Mouse (Mus musculus): ENCODE measurements around the gene Iqcd. TPM values are rescaled to one million over a fixed set of nuclear protein-coding genes. Genes with fewer than 3 reads are reported as not detected.

Gene Iqcd
- total RNA-seq, 2 experiments from 2014 or later = 0.36 to 0.40 TPM

DNA sequence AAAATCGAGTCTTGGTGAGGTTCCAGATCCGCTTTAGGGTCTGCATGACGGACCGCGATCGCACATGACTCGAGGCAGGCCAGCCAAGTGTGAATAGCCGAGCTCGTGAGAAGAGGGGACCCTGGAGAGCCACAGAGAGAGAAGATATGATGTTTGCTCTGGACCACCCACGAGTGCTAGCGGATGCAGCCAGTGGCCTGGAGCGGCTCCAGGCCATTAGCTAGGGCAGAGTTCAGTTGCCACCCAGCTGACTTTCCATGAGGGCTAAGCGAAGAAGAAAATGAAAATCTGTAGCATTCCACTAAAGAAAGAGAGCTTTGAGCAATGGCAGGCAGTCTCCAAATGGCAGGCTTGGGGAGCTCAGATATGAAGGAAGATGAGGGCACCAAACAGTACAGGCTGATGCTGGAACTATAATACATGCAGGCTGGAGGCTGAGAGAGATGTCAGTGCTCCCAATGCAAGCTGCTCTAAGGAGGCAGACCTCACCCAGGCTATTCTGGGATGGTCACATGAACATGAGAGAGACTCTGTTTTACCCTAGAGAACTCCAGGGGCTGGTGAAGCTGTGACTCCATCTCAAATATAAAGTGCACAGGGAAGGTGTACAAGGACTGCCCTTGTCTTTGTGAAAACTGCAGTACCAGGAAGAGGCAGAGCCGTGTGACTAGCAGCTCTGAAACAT lies 17.6 kb upstream of the Iqcd start:
- DNase-seq = no peak

DNA sequence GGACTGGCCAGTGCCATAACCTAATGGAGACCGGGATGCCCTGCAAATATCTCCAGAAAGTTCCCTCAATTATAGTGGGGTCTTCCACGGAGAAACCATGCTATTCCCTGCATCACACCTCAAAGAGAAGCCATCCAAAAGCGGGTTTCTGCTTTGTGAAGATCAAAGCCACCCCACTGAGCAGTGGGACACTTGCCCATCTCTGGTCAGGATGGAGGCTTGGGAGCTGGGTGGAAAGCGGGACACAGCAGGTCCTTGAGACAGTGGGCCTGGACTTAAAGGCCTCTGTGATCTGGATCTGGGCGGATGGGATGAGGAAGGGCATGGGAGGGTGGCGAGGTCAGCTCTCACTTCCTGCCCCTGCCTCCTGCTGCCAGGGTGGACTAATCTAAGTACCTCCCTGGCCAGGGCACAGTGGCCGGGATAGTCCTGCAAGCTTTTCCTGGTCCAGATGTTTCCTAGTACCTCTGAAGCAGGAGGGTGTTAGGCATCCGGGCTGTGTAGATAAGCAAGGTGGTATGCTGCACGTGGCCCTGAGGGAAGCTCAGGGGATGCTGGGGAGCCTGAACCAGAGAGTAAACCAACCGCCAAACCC lies 14.2 kb upstream of the Iqcd start:
- no peak for DNase-seq

DNA sequence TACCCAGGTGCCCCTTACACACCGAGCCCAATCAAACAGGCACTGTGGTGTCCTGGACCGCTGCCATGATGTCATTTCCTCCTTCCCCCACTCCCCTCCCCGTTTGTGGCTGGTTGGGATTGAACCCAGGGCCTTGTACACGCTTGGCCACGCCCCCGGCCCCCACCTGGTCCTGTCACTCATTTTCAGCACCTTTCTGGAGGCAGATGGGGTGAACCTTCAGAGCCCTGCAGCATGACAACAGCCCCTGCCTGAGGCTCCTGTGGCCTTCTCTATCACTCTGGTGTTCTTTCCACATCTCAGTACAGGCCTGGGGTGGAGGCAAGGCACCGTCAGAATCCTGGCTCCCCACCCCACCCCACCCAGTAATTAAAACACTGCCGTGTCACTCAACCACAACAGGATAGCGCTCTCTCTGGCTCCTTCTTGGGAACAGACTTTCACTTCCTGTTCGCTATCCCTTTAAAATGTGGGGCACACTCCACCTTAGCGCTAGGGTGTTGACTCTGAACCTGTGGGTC lies 12.0 kb upstream of the Iqcd start:
- no peak for DNase-seq

GRCm38 (mm10) chr5:120577935-120578441 lies 10.8 kb upstream of the Iqcd start:
- DNase-seq = no peak

GRCm38 (mm10) chr5:120578504-120579081 lies 10.2 kb upstream of the Iqcd start:
- DNase-seq = peak; percentile 51 to 77

DNA sequence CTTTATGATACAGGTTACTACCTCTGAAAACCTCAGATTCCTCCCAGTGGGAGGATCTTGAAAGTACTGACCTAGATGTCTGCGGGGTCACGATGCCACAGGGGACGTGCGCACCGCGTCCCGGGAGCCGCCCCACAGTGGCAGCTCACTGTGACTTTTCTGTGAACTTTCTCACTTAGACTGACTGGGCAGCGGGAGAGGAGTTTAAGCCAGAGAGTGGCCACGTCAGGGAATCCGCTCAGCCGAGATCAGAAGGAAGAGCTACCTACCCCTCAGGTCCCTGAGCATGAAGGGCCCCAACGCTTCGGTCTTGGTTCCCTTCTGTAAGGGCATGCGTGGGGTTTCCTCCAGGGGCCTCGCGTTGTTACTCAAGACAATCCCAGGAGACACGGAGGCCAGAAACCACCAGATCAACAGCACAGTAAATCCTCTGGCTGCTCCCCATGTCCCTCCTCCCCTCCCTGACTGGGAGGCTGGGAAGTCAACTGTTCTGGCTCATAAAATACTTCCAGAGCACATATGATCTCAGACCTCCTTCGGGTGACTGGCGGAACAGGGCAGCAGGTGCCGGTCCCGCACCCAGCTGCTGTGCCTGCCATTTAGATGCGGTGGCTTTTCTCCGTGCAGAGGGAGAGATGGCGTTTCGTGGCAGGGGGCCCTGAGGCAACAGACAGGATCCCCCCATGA lies 9.5 kb upstream of the Iqcd start:
- DNase-seq = peak in 1 of 2 experiments; percentile 64

- DNase-seq = no peak
Observed at GRCm38 (mm10) chr5:120579898-120580626, 8.8 kb upstream of the Iqcd start.

- DNase-seq = no peak
Observed at GRCm38 (mm10) chr5:120582002-120582401, 6.8 kb upstream of the Iqcd start.

GRCm38 (mm10) chr5:120583511-120583910 lies 5.3 kb upstream of the Iqcd start:
- DNase-seq = no peak

- DNase-seq = no peak
Observed at GRCm38 (mm10) chr5:120584968-120585367, 3.8 kb upstream of the Iqcd start.

DNA sequence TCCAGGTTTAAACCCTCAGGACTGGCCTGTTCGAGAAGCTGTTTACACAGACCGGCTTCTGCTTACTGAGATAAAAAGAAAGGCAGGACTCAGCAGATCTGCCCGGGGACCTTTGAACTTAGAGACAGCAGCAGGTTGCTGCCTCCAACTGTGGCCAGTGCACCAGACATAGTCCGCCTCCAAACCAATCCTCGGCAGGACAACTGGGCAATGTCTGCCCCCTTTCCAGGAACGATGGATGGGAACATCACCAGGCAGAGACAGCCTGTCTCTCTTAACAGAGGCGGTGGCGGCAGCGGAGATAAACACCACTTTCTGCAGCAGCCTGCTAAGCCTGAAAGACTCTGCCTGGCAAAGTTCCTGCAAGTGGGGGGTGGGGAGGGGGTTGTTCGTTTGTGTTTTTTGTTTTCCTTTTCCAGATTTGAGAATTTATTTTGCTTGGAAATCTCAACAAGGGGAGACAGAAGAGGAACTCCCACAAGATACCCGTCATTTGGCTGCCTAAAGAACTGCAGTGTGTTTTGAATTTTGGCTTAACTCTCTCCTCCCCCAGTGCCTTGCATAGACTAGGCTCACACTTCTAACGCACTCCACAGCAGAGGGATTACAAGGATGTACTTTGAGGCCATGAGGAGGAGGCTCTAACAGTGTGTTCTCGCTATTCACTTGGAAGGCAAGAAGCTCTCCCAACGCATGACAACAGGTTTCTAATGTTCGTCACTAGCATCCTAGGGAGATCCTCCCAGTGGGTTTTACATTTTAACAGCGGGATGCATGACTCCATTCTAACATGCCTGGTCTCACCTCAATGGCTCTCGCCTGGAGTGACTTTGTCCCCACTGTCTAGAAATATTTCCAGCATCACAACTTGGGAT lies 1.8 kb upstream of the Iqcd start:
- peak in 1 of 2 experiments; percentile 53 for DNase-seq

DNA sequence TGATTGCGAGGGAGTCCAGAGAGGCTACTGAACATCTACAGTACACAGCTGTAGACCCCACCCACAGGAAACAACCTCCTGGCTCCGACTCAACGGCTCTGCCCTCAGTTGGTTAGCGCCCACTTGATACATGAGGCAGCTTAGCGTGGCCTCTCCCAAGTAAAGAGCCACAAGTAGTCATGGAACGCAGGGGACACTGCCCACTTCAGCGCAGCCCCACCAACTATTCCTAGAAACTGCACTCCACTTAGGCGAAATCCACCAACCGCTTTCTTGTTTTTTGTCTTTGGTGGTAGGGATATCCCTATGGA lies 1.2 kb upstream of the Iqcd start:
- no peak for DNase-seq

GRCm38 (mm10) chr5:120587940-120588568 lies 762 bp upstream of the Iqcd start:
- peak in 1 of 2 experiments; percentile 41 for DNase-seq

DNA sequence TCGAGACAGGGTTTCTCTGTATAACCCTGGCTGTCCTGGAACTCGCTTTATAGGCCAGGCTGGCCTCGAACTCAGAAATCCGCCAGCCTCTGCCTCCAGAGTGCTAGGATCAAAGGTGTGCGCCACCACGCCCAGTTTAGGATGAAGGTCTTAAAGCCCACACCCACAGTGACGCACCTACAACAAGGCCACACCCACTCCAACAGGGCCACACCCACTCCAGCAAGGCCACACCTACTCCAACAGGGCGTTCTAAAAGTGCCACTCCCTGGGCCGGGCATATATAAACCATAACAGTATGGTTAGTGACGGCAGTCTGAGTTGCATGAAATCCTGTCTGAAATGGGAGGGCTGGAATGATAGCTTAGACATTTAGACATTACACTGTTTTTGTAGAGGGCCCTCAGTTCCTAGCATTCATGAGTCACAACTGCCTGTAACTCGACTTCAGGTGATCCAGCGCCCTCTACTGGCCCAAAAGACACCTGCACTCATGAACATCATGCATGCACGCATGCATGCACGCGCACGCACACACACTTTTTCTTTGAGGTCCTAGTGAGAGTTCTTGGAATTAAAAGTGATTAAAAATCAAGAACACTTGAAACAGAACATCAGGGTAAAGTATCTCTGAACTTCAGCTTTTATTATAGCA lies 1.7 kb downstream of the Iqcd start:
- DNase-seq = peak in 1 of 2 experiments; percentile 47

- DNase-seq = no peak
Observed at GRCm38 (mm10) chr5:120592141-120592540, 3.3 kb downstream of the Iqcd start.

GRCm38 (mm10) chr5:120594485-120594884 lies 5.7 kb downstream of the Iqcd start:
- no peak for DNase-seq

DNA sequence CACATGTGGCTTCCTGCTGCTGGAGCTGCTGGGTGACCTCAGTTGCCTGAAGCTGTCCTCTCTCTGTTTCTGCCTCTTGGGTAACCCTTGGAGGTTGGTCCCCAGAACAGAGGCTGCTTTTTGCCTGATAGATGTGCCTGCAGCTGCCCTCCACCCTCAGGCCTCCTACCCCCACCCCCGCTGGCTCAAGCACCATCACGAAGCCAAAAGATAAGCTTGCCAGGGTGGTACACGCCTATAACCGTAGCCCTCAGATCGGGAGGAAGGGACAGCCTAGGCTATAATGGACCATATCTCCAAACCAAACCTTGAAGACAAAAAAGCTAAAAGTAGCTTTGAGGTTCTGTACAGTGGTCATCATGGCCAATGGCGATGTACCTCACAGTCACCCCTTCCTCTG lies 10.8 kb downstream of the Iqcd start:
- no peak for DNase-seq

DNA sequence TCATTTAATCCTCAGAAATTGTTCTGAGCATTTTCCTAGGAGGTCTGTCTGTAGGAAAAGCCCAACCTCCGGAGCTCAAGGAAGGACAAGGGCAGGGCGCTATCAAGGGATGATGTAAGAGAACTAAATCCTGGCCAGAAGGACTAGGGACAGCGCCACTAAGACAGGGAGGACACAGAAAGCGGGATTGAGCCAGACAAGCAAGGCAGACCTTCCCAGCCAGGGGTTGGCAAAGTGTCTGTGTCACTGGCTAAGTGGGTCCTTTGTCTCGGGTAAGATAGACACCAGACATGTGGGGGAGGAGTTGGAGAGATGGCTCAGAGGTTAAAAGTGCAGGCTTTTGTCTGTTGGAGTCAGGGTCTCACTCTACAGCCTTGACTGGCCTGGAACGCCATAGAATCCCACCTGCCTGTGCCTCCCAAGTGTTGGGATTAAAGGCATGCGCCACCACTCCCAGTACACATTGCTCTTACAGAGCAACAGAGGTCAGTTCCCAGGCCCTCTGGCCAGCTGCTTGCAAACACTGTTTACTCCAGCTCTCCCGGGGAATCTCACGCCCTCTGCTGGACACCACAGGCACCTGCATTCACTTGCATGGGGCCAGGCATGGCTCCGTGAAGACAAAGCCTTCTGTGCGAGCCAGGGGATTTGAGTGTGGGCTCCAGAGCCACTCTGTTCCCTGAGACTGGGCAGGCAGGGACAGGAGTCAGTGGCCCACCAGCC lies 12.3 kb downstream of the Iqcd start:
- peak in 1 of 2 experiments; percentile 59 for DNase-seq

DNA sequence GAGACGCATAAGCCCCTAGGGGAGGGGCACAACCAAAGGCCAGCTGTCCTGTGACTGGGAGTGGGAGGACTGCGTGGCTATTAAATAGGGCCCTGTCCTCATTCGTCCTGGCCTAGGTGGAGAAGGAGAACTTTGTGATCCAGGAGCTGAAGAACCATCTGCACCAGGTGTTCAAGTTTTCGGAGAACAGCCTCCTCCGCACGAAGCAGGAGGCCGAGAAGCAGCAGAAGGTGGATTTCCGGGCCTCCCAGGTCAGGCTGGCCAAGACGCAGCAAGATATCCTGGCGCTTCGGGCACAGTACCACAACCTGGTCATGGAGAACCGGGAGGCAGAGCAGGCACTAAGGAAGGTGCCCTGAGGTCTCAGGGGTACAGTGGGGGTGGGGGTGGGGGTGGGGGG lies 13.4 kb downstream of the Iqcd start:
- DNase-seq = no peak

Measured in adrenal gland, postnatal 36 days (tissue).